Mouse (Mus musculus) thymus, postnatal 14 days (tissue): ENCODE measurements around the gene Med19.
"Not testable (repeated sequence)": the region's sequence is repeated elsewhere in the genome, so short reads cannot be mapped to it uniquely, and the experiment has no call there.

Experiments
- DNase-seq: peaks from one replicate; pipeline ENCODE4 v3.0.0; 2021

The Med19 gene

DNA sequence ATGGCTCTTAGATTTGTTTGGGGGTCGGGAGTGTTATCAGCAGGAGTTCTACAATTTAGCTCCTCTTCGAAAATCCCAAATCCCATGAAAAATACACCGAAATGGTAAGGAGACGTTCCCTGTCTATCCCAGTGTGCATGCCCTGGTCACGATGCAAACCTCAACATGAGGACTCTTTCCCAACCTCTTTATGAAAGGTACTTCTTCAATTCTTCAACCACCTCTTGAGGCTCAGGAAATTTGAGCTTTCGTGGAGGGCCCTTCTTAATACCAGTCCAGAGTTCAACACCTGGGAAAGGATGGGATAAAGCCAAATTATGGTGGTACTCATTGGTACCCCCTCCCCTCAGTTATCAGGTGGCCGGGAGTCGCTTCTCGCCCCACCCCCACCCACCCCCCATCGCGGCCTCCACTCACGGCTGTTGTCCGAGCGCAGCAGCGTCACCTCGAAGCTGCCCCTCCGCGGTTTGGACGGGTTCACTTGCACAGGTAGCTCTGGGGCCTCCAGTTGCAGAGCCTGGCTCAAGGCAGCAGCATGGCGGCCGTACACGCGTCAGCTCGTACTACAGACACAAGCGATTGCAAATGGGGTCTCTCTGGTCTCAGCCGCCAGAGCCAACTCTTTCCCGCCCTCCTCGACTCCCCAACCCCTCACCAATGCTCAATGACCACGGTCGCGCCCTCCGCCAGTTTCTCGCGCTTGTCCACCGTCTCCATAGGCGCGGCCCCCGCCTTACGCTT is 8.2 kb upstream of the Med19 start:
- no peak for DNase-seq

DNA sequence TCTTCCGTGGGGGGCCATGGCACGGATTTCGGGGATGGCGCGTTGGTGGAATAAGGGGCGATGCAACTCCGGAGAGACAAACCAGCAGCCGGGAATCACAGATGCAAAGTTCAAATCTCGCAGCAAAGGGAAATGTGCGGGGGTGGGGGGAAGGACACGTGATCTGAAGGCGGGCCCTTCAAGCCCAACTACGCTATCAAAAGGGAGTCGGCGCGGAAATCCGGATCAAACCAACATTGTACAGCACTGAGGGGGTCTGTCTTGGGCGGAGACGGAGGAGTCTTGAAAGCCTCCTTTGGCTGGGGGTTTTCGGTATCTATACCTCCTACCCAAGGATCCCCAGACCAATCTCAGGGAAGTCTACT is 7.7 kb upstream of the Med19 start, which contains the start of gene Selenoh:
Gene Selenoh (minus strand): TSS at position 202 of the 365 bp plus-strand sequence.
- DNase-seq = peak; percentile 91

DNA sequence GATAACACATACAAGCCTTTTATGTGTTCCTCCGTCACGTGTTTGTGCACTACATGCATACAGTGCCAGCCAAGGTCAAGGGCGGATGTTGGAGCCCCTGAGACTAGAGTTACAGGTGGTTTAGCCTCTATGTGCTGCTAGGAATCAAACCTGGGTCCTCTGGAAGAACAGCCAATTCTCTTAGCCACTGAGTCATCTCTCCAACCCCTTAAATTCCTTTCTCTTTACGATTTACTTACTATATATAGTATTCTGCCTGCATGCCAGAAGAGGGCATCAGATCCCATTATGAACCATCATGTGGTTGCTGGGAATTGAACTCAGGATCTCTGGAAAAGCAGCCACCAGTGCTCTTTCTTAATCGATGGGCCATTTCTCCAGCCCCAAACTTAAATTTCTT is 6.7 kb upstream of the Med19 start:
- DNase-seq = not testable (repeated sequence)

DNA sequence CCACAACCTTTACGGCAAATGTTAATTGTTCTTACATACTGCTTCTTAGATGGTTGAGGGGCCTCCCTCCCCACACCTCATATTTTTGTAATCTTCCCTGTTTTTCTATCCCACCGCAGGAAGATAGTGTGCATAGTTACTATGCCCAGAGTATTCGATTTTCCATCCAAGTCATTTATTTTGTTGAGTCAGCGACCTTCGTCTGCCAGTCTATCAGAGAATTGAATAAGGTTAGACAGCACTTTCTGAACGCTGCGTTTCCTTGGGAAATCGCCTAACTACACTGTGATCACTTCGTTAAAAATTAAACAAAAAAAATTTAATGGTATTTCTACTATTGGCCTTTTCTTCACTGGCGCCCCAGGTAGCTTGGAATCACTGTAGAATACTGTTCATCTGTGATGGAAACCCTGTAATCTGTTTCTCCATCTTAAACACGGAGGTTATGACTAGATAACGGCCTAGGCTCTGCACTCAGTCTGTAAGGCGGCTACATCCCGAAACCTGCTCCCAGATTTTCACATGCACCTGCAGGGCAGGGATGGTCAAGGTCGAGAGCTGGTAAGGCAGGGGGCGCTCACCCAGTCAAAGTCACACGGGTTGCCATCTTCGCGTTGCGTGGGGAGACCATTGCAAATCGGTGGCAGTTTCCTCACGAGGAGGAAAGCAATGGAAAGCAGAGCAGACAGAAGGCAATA is 783 bp upstream of the Med19 start:
- no peak for DNase-seq

DNA sequence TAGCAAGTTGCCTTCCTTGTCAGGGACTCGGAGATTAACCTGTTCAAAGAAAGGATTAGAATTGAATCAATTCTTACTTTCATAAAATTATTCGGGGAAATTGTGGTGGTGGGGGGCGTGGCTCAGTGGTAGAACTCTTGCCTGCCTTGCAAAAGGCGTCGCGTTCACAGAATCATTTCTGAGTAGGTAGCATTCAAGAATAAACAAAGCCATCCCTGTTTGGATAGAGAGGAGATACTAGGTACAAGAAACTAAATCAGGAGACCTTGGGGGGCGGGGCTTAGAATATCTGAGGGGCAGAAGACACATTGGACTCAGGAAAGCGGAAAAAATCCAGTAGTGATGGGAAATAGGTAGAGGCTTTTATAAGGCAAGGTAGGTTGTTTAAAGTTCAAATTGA is 814 bp downstream of the Med19 start, which contains the start of gene Tmx2:
Gene Tmx2 (minus strand): TSS at position 125 of the 400 bp plus-strand sequence.
- DNase-seq = peak; percentile 21

DNA sequence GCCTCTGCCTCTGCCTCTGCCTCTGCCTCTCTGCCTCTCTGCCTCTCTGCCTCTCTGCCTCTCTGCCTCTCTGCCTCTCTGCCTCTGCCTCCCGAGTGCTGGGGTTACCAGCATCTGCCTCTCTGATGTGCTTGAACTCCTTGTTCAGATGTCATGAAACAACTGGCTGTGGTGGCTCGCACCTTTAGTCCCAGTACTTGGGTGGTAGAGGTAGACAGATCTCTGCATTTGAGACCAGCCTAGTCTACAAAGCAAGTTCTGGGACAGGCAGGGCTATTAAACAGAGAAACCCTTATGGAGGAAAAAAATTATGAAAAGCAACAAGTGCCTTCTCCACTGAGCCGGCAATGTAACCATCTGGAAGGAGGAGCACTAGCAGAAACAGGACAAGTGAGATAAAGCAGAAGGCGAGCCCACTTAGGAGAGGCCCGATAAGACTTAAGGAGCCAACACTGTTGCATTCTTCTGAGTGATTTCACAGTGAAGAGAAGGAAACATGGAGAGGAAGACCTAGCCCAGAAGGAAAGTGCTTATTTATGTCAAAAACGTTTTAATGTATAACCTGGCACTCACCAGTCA is 4.5 kb downstream of the Med19 start:
- no peak for DNase-seq

DNA sequence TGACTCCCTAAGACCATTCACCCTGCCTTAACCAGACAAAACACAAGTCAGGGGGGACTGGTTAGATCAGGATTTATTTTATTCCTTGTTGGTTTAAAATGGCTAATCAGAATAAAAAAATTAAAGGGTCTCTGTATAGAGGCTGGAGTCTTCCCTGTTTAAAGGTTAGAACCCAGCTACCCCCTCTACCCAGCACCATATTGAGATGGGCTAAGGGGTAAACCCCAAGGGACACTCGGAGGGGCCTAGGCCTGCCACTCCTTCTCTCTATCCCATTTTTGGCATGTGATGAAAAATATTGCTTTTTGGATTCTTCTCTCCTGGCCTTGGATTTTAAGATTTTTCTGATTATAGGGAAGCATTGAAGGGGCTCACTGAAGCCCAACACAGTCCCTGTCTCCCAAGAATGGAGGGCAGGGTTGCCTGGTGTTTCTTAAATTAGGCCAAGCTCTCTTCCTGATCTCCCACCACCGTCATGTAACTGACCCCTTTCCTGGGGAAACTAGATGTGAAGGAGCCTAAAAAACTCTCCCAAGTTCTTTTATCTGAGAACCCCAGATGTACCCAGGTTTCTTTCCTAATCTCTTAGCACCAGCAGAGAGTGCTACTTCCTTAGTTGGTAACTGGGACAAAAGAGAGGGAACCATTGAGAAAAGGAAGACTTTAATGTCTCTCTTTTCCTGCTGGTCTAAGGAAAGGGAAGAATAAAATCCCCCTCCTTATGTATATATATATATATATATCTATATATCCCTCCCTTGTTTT is 10.1 kb downstream of the Med19 start:
- no peak for DNase-seq

DNA sequence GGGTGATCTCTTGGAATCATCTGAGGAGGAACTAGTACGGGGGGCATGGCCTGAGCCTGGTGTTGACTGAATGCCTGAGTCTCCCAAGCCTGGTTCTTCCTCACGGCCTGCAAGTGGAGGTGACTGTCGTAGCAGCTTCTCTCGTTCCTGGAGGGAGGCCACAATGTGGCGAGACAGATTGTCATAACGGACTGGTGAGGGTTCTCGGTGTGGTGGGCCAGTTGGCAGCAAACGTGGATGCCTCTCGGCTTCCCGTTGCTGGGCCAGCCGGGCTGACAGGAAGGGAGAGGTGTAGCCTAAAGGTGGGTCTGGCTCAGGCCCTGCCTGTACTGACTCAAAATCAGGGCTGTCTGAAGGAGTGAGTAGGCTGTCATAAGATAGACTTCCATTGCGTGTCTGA is 11.8 kb downstream of the Med19 start:
- DNase-seq = no peak

DNA sequence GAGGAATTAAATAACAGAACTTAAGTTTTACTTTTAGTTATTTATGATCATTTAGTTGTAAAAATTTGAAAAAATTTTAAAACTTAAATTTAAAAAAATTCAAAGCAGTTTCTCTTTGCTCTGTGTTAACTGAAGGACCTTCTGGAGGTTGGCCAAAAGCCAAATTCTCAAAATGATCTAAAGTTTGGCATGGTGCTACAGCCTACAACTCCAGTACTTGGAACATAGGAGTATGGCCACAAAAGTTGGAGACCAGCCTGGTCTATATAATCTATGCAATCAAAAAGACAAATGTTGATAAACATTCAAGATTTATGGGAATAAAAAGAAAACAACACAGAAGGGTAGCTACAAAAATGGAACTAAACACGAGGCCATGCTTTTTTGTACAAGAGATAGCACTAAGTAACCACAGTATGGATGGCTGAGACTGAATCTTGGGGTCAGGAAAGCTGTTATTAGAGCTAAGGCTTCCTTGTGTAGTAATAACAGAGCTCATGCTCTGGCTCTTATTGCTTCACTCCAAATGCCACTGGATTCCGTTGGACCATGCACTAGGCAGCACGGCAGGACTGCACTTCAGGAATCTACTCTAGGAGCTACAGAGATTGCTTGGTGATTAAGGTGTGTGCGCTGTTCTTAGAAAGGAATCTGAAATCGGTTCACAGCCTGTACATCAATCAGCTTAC is 16.9 kb downstream of the Med19 start:
- no peak for DNase-seq

DNA sequence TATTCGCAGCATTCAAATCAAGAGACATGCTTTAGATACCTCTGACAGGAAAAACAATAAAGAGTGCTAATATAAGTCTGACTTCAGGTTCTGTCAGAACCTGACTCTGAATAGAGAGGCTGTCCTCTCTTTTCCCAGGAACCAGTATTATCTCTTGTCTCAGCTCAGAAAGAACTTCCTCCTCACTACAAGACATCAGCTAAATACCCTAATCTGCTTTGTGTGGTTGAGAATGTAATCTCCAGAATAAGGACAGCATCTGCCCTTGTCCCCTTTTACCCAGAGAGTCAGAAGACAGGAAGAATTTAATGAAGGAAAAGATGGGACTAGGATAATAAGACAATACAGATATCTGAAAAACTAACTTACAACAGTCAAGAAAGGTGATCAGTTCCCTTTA is 25.3 kb downstream of the Med19 start:
- no peak for DNase-seq

DNA sequence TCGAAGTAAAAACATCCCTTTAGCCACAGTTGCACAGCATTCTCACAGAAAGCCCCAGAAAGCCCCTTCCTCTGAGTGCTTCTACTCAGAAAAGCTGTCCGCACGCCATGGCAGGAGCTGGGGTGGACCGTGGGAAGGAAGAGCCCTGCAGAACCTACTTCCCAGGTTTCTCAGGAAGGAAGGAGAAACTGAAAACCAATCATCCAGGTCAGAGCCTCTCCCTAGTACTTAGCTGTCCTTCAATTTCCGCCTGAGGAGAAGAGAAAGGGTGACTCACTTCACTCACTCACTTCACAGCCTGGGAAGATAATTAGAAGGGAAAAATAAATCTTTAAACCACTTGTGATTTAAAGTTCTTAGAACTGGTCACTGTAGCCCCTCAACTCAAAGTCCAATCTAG is 26.1 kb downstream of the Med19 start:
- DNase-seq = no peak

DNA sequence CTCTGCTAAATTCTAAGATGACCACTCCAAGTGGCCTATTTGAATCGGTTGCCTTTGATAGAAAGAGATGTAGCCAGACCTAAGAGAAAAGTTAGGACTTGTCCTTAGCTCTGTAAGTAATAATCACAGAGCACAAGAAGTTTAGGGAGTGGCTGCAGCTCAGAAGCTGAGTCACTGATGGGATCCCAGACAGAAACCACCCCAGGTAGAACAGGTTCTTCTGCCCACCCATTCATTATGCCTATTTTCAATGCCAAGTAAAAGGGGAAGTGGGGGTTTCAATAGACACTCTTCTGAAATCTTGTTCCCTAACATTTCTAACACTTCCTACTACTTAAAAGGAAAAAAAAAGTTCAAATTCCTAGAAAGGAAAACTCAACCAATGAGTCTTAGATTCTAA is 27.1 kb downstream of the Med19 start:
- DNase-seq = no peak

DNA sequence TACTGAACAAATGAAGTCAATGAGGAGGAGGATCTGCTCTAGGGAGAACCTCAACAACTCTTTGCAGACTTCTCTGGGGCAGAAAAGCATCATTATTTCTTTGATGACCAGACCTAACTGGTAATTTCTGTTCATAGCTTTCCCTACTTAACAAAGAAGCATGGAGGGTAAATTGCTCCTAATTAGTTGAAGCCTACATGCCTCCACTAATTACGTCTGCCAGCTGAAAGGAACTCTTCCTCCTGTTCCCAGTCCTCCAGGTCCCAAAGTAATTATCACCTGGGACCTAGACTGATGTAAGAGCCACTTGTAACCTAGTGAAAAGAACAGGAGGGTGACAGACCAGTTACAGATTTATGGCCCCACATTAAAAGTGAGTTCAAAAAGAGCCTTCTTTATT is 29.3 kb downstream of the Med19 start:
- no peak for DNase-seq

DNA sequence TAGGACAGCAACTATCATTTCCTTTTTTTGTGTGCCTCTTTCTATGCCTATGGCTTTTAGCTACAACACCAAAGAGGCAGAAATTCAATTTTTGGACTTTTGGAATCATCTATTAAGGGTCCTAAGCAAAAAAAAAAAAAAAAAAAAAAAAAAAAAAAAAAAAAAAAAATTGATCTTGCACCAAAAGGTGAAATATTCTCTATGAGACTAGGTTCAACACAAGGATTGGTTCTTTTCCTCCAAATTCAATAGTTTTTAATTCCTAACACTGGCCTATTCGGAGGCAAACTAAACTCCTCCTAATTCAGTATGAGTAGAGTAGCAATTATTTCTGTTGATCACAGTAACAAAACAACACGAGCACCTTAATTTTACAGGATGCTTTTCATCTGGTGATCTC is 33.7 kb downstream of the Med19 start:
- no peak for DNase-seq

DNA sequence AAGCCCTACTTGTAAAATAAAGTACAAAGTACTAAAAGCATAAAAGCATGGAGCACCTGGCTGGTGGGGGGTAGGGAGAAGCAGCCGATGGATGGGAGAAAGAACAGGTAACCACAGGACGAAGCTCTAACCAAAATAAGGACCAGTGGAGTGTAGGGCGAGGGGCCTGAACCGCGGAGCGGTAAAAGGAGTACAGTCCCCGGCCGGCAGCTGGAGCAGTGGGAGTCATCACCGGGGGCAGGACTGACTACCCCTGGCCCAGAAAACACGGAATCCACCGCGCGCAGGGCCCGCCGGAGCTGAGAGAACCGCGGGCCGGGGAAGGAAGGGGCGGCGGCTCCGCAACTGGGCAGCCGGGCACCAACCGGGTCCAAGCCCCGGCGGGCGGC is 36.2 kb downstream of the Med19 start:
- no peak for DNase-seq

DNA sequence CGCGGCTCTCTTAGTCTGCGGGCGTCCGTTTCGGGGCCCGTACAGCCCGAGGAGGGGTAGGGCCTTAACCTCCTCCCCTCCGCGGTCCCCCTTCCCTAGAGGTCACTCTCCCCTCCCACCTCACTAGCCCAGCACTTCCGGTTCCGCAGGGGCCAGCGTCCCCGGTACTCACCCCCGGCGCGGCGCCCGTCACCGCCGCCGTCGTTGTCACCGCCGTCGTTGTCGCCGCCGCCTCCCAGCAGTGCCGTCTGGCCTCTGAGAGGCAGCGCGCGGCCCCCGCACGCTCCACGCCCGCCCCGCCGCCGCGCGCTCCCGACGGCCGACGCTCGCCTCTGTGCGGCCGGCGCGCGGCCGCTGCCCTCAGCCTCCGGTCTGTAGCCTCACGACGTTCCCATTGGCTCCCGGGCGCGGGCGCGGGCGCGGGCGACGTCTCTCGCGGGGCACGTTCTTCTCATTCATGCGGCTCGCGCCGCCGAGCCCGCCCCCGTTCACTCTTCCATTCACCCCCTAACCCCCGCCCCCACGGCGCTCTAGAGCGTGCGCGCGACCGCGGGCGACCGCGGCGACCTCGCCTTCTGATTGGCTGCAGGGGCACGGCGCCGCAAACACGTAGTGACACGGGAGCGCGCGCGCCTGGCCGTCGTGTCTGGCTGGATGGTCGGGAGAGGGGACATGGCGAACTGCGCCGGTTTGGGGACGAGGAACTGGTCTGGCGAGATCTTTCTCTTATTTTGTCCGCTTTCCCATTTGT is 36.8 kb downstream of the Med19 start, which contains the start of gene Zdhhc5:
Gene Zdhhc5 (minus strand): TSS at position 370 of the 751 bp plus-strand sequence.
- DNase-seq = peak; percentile 99

DNA sequence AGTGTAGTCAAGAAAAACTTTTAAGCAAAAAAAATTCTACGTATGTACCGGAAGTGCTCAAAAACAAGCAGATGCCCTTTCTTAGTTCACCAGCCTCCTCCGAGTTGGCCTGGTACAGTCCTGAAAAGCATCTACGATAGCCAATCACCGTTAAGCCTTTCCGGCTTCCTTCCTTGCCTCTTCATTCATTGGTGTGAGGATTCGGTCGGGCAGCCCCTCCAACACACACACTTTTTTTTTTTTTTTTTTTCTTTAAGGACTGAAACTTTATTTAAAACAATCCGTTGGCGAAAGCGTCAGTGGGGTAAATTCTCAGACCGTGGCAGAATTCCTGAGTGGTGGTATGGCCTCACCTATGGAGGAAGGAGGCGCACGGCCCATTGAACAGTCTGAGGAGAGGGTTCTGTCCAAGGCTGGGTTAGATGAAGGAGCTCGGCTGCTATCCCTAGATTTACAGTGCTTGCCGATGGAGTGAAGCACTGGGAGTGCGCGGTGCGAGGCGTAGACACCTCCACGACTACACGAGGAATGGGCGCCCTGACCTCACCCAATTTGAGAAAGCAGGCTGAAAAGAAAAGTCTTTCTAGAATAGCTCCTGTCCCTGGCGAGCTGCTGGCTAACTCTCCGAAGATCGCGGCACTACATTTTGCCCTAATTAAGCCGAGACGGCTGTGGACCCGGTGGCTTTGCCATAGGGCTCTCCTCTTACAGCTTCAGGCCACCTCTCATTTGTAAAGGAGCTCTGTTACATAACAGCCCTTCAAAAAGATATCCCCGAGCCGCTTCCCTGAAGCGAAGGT is 37.6 kb downstream of the Med19 start:
- peak; percentile 82 for DNase-seq

DNA sequence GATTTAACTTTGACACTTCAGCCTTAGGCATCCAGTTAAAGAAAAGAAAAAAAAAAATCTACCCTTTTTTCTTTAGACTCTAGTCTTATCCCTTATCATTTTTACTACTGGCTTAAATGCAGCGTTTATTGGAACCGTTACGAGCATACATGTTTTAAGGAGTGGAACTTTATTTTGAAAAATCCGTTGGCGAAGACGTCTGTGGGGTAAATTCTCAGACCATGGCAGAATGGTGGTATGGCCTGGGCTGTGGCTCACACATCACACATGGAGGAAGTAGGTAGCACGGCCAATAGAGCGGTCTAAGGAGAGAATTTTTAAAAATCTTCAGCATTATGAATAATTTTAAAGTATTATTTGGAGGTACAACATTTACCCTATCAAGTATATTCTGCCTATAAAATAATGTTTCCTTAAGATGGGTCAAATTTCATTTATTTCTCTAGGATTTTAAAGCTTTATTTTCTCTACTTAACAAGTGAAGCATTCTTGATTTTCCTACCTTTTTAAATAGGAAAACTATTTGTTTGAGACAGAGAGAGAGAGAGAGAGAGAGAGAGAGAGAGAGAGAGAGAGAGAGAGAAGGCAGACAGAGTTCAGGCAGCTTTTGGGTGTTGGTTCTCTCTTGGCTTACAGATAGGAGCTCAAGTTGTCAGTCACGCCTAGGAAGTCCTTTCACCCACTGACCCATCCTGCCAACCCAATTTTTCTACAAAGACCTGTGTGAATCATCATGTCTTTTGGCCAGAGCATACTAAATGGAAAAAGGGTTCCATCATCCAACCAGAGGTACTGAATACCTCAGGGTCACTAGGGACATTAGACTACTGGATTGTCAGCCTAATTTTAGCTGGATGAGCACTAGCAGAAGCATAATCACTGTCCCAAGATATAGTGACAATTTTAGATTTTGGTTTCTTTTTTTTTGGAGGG is 38.5 kb downstream of the Med19 start:
- DNase-seq = no peak

DNA sequence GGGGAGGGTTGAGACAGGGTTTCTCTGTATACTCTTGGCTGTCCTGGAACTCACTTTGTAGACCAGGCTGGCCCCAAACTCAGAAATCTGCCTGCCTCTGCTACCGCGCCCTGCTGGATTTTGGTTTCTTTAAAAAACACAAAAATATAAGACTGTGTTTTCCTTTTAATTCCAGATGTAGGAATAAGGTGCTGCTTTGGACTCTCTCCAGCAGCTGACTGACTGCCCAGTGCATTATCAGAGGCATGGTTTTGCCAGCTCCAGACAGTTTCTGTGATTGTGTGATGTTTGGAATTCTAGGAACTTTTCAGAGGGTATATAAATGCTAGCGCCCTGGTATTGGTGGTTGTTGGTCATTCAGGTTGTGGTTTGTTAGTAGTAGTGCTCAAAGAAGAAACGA is 39.2 kb downstream of the Med19 start:
- DNase-seq = no peak

DNA sequence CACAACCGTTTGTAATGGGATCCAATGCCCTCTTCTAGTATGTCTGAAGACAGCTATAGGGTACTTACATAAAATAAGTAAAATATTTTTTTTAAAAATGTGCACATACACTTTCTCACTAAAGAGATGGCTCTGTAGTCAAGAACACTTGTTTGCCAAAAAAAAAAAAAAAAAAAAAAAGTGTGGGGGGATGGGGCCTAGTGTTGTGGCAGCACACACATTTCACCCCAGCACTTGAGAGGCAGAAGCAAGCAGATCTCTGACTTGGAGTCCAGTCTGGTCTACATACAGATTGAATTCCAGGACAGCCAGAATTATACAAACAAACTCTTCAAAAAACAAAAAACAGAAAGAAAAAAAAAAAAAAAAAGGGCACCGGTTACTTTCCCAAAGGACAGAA is 42.5 kb downstream of the Med19 start:
- DNase-seq = no peak
